Mouse (Mus musculus) inflammation-experienced regulatory T-cells (primary cell): ENCODE data around the gene Gm4894. TPM values are rescaled to one million over a fixed set of nuclear protein-coding genes. Genes with fewer than 3 reads are reported as not detected.

ENCODE experiments used
- polyA plus RNA-seq, 2 experiments: library from polyadenylated mRNA; unstranded; fragments of 100-300 nt; shearing (Covaris generic); gene quantifications; one replicate each; pipeline ENCODE4 v1.2.1; 2017

Gm4894 gene
- not detected for polyA plus RNA-seq

GRCm38 (mm10) chr9:49250231-49250630 is at the start of gene Gm4894:
Gene Gm4894 (plus strand): TSS chr9:49250531.

Other genes starting within 250 kb of the Gm4894 start
- gene Zw10, start 194.9 kb upstream of the Gm4894 start, polyA plus RNA-seq = 10 to 100 TPM; 47.6 to 50.7 TPM
- under 1 TPM in 1 of 2 experiments, not detected in 1; 0.56 TPM for gene Tmprss5, start 169.3 kb upstream of the Gm4894 start, polyA plus RNA-seq
- not detected for gene Drd2, start 90.1 kb downstream of the Gm4894 start, polyA plus RNA-seq
- under 1 TPM; 0.10 to 0.28 TPM for gene Ankk1, start 176.5 kb downstream of the Gm4894 start, polyA plus RNA-seq
- gene Ttc12, start 235.7 kb downstream of the Gm4894 start, polyA plus RNA-seq = under 1 TPM in 1 of 2 experiments, not detected in 1; 0.97 TPM